Mouse (Mus musculus): Measurements from ENCODE around the gene Exoc4. TPM values are rescaled to one million over a fixed set of nuclear protein-coding genes. Genes with fewer than 3 reads are reported as not detected.

The Exoc4 gene
- polyA plus RNA-seq, 1 experiment from 2014 or later = 59.0 TPM

DNA sequence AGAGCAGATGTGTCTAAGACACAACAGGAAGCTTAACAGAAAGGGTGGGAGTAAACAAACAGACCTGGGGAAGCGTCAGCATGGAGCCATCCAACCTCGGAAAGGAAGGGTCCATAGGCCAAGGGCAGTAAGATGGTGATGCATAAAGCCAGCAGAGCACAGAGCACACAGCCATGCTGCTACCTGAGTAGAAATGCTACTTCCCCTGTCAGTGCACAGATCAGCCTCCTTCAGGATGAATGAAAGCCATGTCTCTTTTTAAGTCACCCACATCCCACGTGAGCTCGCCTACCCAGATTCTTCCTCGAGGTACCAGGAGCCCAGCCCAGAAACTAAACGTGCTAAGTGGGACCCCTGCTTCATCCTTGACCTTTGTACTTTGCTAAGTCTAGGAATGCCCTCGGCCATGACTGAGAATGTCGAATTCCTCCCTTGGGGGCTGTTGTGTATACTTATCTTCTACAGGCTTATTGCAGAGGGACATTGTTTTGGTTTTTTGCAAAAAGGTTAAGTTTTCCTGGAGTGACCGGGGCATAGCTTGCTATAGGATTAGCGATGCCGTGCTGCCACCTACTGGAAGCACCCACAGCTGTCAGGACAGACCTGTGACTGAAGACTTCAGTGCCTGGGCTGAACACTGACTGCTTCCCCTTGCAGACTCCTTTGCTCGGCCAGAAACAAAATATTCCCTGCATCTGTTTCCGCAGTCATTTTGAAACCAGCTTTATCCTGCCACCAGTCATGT is 680.6 kb downstream of the Exoc4 start:
- Histone ChIP-seq H3K4me2 (replicated peaks) (no peak overlapping the region), H3K9ac (replicated peaks) (no peak overlapping the region), H3K27ac (replicated peaks) (peak overlapping the region; percentile 84), H3K4me3 (no peak overlapping the region), H3K36me3 (no peaks in the 10 kb centered on the region), H3K9me3 (no peaks in the 10 kb centered on the region), H3K27me3 (no peaks in the 10 kb centered on the region), H3K4me1 (peaks cover 18% of the 10 kb centered on the region)
- ATAC-seq (replicated peaks) = peak; percentile 93
- 21% methylated on average over 13 of the region's 13 CpGs for WGBS

DNA sequence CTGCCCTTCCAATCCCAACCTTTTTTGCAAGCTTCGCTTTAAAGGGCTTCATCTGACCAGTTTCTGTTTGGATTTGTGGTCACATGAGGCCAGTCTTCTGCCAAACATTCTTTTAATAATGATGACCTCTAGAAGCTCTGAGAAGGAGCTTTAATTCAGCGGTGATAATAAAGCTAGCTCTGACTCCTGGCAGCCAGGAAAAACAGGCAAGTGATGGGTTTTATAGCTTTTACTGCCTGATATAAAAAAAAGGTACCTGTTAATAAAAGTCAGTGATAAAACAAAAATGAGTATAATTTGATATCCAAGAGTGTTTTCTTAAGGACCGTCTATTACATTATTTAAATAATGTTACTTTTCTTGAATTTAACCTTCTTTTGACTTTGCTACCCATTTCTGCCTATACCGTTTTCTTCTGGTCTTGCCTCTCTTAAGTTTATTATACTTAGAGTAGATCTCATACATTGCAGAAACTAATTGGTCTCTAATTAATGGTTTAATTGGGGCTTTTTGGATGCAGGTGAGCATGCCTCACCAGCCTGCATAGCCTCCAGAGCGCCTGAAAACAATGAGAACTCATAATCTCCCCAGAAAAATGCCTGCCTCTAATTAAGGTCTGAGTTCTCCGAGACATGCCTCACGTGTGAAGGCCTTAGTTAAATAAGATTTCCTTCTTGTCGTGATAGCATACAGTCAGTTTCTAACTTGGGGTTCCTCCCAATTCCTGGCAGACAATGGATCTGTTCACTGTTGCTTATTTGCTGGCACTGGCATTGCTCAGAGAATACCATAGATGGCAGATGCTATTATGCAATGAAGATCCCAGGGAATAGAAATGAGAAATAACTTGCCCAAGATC is 681.4 kb downstream of the Exoc4 start:
- no peak overlapping the region for H3K4me2 ChIP-seq (replicated peaks)
- no peak overlapping the region for H3K9ac ChIP-seq (replicated peaks)
- peak; percentile 47; the same call in 1 of the 2 replicates for ATAC-seq (replicated peaks)
- H3K27ac ChIP-seq (replicated peaks) = peak overlapping the region; percentile 84
- no peak overlapping the region for H3K4me3 ChIP-seq
- H3K27me3 ChIP-seq = no peaks in the 10 kb centered on the region
- H3K9me3 ChIP-seq = no peaks in the 10 kb centered on the region
- peaks cover 20% of the 10 kb centered on the region for H3K4me1 ChIP-seq
- H3K36me3 ChIP-seq = no peaks in the 10 kb centered on the region
- WGBS = 21% methylated on average over 8 of the region's 8 CpGs

DNA sequence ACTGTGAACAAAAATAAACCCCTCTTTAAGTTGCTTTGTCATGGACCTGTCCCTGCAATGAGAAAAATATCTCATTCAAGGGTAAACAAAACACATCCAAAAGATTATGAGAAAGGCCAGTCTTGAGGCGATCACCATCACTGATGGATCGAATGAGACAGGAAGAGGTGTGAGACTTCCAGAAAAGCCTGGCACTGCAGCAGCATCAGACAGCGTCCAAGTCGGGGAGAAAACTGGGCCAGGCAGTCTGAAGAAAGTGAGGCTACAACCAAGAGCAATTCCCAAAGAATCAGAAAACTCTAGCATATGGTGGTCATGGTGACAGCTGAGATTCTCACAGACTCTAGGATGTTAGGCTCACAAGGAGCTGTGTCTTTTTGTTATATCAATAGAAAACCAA is 689.0 kb downstream of the Exoc4 start:
- Histone ChIP-seq H3K36me3 (no peaks in the 10 kb centered on the region), H3K9ac (replicated peaks) (no peak overlapping the region), H3K4me2 (replicated peaks) (no peak overlapping the region), H3K4me1 (peaks cover 11% of the 10 kb centered on the region), H3K27me3 (no peaks in the 10 kb centered on the region), H3K9me3 (no peaks in the 10 kb centered on the region), H3K4me3 (no peak overlapping the region), H3K27ac (replicated peaks) (no peak overlapping the region)
- WGBS = 89% methylated on average over 4 of the region's 4 CpGs
- ATAC-seq (replicated peaks) = no peak

DNA sequence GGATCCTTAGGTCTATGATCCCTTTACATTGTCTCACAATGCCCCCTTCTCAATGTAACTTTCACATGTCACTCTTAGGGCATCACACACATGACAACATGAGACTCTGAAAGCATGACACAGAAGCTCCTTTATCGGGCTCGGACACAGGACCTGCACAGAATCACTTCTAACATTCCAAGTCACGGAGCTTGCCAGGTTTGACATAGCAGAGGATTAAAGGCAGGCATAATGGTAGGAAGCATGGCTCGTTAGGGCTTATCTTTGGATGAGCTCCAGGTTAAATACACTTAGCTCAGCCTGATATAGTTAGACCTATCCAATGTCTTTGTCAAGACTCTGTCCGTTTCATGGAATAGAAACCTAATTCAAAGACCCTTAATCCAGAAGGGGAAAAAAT is 690.3 kb downstream of the Exoc4 start:
- no peak overlapping the region for H3K4me3 ChIP-seq
- WGBS = 47% methylated on average over 5 of the region's 5 CpGs
- H3K9me3 ChIP-seq = no peaks in the 10 kb centered on the region
- peaks cover 11% of the 10 kb centered on the region for H3K4me1 ChIP-seq
- no peak for ATAC-seq (replicated peaks)
- H3K4me2 ChIP-seq (replicated peaks) = no peak overlapping the region
- no peak overlapping the region for H3K27ac ChIP-seq (replicated peaks)
- no peaks in the 10 kb centered on the region for H3K27me3 ChIP-seq
- H3K9ac ChIP-seq (replicated peaks) = no peak overlapping the region
- H3K36me3 ChIP-seq = no peaks in the 10 kb centered on the region

DNA sequence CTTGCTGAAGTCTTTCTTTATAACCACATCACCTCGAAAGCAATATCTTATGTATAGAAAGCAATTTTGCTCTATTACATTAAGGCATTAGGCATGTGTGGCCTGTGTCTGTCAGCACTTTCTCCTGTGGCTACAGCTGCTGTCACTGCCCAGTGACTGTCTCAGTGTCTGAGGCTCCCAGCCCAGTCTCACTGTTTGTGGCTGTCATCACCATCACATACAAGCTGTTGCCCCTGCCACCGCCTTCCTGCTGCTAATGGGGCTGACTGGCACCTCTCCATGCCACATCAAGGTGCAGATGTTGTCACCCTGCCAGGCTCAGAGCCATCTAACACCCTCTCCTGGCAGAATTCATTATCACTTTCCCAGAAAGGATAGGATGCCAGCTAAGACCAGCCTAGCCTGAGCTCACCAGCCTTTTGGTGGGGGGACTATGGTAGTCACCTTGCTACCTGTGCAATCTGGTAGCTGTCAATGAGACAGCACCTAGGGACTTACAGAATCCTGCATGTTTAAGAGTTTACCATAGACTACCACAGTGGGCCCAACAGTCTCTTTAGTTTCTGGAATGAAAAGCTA is 698.1 kb downstream of the Exoc4 start:
- H3K27me3 ChIP-seq = no peaks in the 10 kb centered on the region
- H3K9me3 ChIP-seq = no peaks in the 10 kb centered on the region
- H3K4me3 ChIP-seq = no peak overlapping the region
- H3K36me3 ChIP-seq = no peaks in the 10 kb centered on the region
- 37% methylated on average over 2 of the region's 2 CpGs for WGBS
- H3K4me1 ChIP-seq = peaks cover 16% of the 10 kb centered on the region
- no peak overlapping the region for H3K4me2 ChIP-seq (replicated peaks)
- peak; percentile 93 for ATAC-seq (replicated peaks)
- H3K27ac ChIP-seq (replicated peaks) = peak overlapping the region; percentile 67
- H3K9ac ChIP-seq (replicated peaks) = no peak overlapping the region

DNA sequence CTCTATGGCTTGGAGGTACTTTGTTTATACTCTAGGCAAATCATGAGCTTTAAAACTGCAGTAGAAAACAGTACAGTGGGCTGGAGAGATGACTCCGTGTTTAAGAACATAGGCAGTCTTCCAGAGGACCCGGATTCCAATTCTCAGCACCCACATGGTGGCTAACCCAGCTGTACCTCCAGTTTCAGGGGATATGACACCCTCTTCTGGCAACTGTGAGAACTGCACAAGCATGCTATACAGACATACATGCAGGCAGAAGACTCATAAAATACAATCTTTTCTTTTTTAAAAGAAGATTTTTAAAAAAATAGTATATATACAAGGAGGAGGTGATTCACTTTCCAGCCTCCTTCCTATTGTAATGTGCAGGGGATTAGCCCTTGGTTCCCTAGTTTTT is 701.2 kb downstream of the Exoc4 start:
- Histone ChIP-seq H3K27me3 (no peaks in the 10 kb centered on the region), H3K4me1 (peaks cover 19% of the 10 kb centered on the region), H3K4me3 (no peak overlapping the region), H3K9ac (replicated peaks) (no peak overlapping the region), H3K36me3 (no peaks in the 10 kb centered on the region), H3K27ac (replicated peaks) (no peak overlapping the region), H3K9me3 (no peaks in the 10 kb centered on the region), H3K4me2 (replicated peaks) (no peak overlapping the region)
- no peak for ATAC-seq (replicated peaks)
- WGBS = 90% methylated on average over 2 of the region's 2 CpGs

DNA sequence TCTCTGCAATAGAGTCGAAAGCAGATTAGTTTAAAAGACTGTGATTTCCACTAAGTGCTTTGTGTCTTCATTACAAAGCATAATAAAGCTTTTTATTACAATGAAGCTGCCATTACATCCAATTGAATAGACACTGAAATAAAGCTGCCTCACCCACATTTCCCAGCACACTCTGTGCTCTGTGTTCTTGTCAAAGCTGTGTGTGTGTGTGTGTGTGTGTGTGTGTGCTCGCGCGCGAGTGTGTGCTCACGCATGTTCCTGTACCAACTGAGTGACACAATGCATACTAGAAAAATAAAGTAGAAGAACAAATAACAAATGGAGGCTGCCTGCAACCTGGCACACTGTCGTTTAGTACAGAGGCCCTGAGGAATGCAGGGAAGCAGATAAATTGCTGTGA is 706.6 kb downstream of the Exoc4 start:
- no peak overlapping the region for H3K9ac ChIP-seq (replicated peaks)
- peak; percentile 46; the same call in 1 of the 2 replicates for ATAC-seq (replicated peaks)

DNA sequence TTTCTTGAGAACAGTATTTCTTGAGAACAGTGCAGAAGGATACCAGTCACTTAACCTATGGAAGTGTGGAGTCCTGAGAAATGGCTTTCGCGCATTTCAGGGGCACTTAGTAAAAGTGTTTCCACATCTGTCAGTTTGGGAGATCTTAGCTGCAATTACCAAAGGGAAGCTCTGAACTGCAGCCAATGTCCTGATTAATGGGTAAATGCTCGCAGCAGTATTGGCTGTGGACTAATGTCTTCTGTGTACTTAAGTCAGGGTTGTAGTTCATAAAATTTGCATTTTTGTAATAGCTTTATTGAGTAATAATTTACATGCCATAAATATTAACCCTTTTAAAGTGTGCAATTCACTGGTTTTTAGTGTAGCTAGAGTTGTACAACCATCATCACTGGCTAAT is 709.4 kb downstream of the Exoc4 start:
- H3K9ac ChIP-seq (replicated peaks) = no peak overlapping the region
- H3K27ac ChIP-seq (replicated peaks) = no peak overlapping the region
- no peak overlapping the region for H3K4me3 ChIP-seq
- 34% methylated on average over 3 of the region's 3 CpGs for WGBS
- no peaks in the 10 kb centered on the region for H3K9me3 ChIP-seq
- peaks cover 31% of the 10 kb centered on the region for H3K4me1 ChIP-seq
- no peak for ATAC-seq (replicated peaks)
- no peak overlapping the region for H3K4me2 ChIP-seq (replicated peaks)
- no peaks in the 10 kb centered on the region for H3K27me3 ChIP-seq
- no peaks in the 10 kb centered on the region for H3K36me3 ChIP-seq

More for the DNA sequence above, 706.6 kb downstream of the Exoc4 start:
- WGBS = 47% methylated on average over 7 of the region's 7 CpGs
- Histone ChIP-seq H3K27me3 (no peaks in the 10 kb centered on the region), H3K4me2 (replicated peaks) (no peak overlapping the region), H3K4me1 (peaks cover 22% of the 10 kb centered on the region), H3K36me3 (no peaks in the 10 kb centered on the region), H3K4me3 (no peak overlapping the region), H3K27ac (replicated peaks) (peak overlapping the region; percentile 71), H3K9me3 (no peaks in the 10 kb centered on the region)

DNA sequence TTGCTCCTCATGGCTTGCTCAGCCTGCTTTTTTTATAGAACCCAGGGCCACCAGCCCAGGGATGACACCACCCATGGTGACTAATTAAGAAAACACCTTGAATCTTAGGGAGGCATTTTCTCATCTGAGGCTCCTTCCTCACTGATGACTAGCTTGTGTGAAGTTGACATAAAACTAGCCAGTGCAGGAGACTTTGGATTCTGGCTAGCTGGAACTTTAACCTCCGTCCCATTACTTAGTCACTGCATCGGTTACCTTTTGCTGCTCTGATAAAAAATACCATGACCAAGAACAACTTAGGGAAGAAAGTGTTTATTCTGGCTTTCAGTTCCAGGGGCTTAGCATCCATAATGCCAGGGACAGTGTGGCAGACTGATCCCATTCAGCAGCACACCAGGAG is 711.9 kb downstream of the Exoc4 start:
- H3K9me3 ChIP-seq = no peaks in the 10 kb centered on the region
- no peaks in the 10 kb centered on the region for H3K27me3 ChIP-seq
- H3K4me3 ChIP-seq = no peak overlapping the region
- ATAC-seq (replicated peaks) = no peak
- peaks cover 23% of the 10 kb centered on the region for H3K4me1 ChIP-seq
- WGBS = 98% methylated on average over 2 of the region's 2 CpGs
- no peak overlapping the region for H3K4me2 ChIP-seq (replicated peaks)
- H3K9ac ChIP-seq (replicated peaks) = no peak overlapping the region
- no peaks in the 10 kb centered on the region for H3K36me3 ChIP-seq
- H3K27ac ChIP-seq (replicated peaks) = no peak overlapping the region

DNA sequence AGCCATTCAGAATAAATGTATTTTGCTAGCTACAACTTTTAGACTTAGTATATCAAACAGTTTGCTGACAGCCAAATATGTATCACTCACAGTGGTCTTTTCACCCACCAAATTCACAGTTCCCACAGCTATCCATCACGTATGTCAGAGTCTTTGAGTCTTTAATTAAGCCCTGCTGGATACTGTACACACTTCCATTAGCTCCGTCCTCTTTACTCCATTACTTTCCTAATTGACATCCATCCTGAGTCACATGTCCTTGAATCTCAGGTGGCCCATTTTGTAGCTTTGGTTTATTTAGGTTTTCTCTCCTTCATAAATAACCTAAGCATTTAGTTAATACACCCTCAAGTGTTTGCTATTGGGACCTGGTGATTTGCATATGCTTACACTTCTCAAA is 714.2 kb downstream of the Exoc4 start:
- Histone ChIP-seq H3K4me3 (no peak overlapping the region), H3K27me3 (no peaks in the 10 kb centered on the region), H3K4me1 (peaks cover 18% of the 10 kb centered on the region), H3K9me3 (no peaks in the 10 kb centered on the region), H3K4me2 (replicated peaks) (no peak overlapping the region), H3K9ac (replicated peaks) (no peak overlapping the region), H3K36me3 (no peaks in the 10 kb centered on the region), H3K27ac (replicated peaks) (no peak overlapping the region)
- ATAC-seq (replicated peaks) = no peak
- 11% methylated on average over 2 of the region's 2 CpGs for WGBS

DNA sequence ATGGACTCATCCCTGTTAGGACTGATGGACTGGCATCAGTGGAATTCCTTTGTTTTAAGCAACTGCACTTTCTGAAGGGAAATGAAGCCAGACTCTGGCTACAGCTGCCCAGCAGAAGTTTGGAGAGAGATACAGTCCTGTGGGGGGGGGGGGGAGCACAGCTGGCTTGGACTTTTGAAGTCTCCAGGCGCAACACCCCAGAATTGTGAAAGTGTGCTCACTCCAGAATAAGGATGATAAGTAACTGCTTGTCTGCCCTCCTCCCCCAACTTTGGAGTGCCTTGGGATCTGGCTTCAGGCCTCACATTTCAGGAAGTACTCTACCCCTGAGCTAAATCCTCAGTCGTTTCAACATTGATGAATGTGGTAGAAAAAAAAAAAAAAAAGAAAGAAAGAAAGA is 716.7 kb downstream of the Exoc4 start:
- Histone ChIP-seq H3K4me3 (no peak overlapping the region), H3K9me3 (no peaks in the 10 kb centered on the region), H3K4me1 (peaks cover 11% of the 10 kb centered on the region), H3K27me3 (no peaks in the 10 kb centered on the region), H3K4me2 (replicated peaks) (no peak overlapping the region), H3K36me3 (no peaks in the 10 kb centered on the region), H3K27ac (replicated peaks) (no peak overlapping the region), H3K9ac (replicated peaks) (no peak overlapping the region)
- no peak for ATAC-seq (replicated peaks)
- WGBS = 49% methylated on average over 2 of the region's 2 CpGs

DNA sequence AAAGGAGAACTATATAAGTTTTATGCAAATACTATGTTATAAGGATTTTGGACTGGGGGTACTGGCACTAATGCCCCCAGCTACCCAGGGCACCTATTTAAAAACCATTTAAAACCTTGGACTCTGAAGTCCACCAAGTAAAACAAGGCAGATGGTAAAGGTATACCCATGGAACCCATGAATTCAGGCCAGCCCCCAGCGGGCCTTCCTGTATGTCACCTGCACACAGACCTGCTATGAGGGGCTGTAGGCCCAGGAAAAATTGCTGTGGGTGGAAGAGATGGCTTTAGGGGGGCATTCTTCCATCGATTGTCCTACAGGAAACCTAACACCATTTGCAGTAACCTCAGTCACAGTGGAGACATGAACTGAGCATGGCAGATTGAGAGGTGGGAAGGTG is 719.9 kb downstream of the Exoc4 start:
- H3K9ac ChIP-seq (replicated peaks) = no peak overlapping the region
- ATAC-seq (replicated peaks) = no peak
- WGBS = 92% methylated on average over 2 of the region's 2 CpGs
- H3K4me3 ChIP-seq = no peak overlapping the region
- no peaks in the 10 kb centered on the region for H3K27me3 ChIP-seq
- no peak overlapping the region for H3K4me2 ChIP-seq (replicated peaks)
- H3K27ac ChIP-seq (replicated peaks) = no peak overlapping the region
- H3K36me3 ChIP-seq = no peaks in the 10 kb centered on the region
- H3K4me1 ChIP-seq = no peaks in the 10 kb centered on the region
- H3K9me3 ChIP-seq = no peaks in the 10 kb centered on the region

Measured in forebrain, embryonic 15.5 days (tissue).